Mouse (Mus musculus) stomach, postnatal 0 days (tissue): ENCODE measurements around the gene Cep44. TPM values are rescaled to one million over a fixed set of nuclear protein-coding genes. Genes with fewer than 3 reads are reported as not detected.
A peak's percentile ranks its signal among the peaks of the same experiment; 100 is the strongest.

Experiments
- ATAC-seq: fragments of 200-750 bp; cut with Nextera tagmentation; 2 replicates; pipeline ENCODE4 v1.8.0; 2017; ENCODE audit not compliant: low FRiP score, low TSS enrichment
- DNase-seq: peaks from one replicate; pipeline ENCODE4 v3.0.0-alpha.2; 2016; ENCODE audit warnings: low spot score
- H3K27ac ChIP-seq: fragments of 300-500 bp; sonication (generic); replicated peaks from 2 replicates; pipeline ENCODE4 v1.5.1; 2014; ENCODE audit warnings: mild to moderate bottlenecking, control low read depth
- H3K27me3 ChIP-seq: fragments of 300-500 bp; sonication (generic); 2 replicates; pipeline ENCODE4 v1.6.1; 2014; ENCODE audit warnings: low read length; ENCODE audit not compliant: control insufficient read depth, insufficient read depth
- H3K36me3 ChIP-seq: fragments of 300-500 bp; sonication (generic); 2 replicates; pipeline ENCODE4 v1.6.1; 2014; ENCODE audit warnings: low read length, mixed read lengths; ENCODE audit not compliant: control insufficient read depth, insufficient read depth
- H3K4me1 ChIP-seq: fragments of 300-500 bp; sonication (generic); replicated peaks from 2 replicates; pipeline ENCODE4 v1.6.1; 2014; ENCODE audit warnings: antibody characterized with exemption; ENCODE audit not compliant: control insufficient read depth, insufficient read depth
- H3K4me2 ChIP-seq: fragments of 300-500 bp; sonication (generic); replicated peaks from 2 replicates; pipeline ENCODE4 v1.6.1; 2014; ENCODE audit warnings: low read depth, mild to moderate bottlenecking, control low read depth, moderate library complexity
- H3K4me3 ChIP-seq: fragments of 300-500 bp; sonication (generic); 2 replicates; pipeline ENCODE4 v1.5.1; 2014; ENCODE audit warnings: low read depth, low read length, control low read depth
- H3K9ac ChIP-seq: fragments of 300-500 bp; sonication (generic); 2 replicates; pipeline ENCODE4 v1.6.1; 2014; ENCODE audit warnings: mild to moderate bottlenecking, low read length, control low read depth, mixed read lengths
- H3K9me3 ChIP-seq: fragments of 300-500 bp; sonication (generic); 2 replicates; pipeline ENCODE4 v1.6.1; 2016; ENCODE audit warnings: low read length; ENCODE audit not compliant: control insufficient read depth
- CTCF ChIP-seq: IDR thresholded peaks from 2 replicates; pipeline ENCODE4 v1.5.1; 2016; ENCODE audit warnings: antibody characterized with exemption, low read depth, mild to moderate bottlenecking, moderate library complexity
- EP300 ChIP-seq: optimal IDR thresholded peaks from 2 replicates; pipeline ENCODE3; 2016; ENCODE audit warnings: antibody characterized with exemption
- WGBS: fragments of 180-500 bp; shearing (Covaris S2); extraction: QIAGEN DNeasy Blood & Tissue Kit; methylation state at CpG from one replicate; pipeline ENCODE4 v1.1.7; 2014; 5-methylcytosine and 5-hydroxymethylcytosine counted together
- polyA plus RNA-seq: library from polyadenylated mRNA; unstranded; fragments of >200 nt; fragmentation: Nextera tagmentation; extraction: Ambion mirVana; gene quantifications from 2 replicates; pipeline ENCODE4 v1.2.1, GENCODE M21; 2015

Gene Cep44
- polyA plus RNA-seq, 1 experiment from 2014 or later, result 19.1 TPM

GRCm38 (mm10) chr8:56540706-56541105, 10.1 kb downstream of the Cep44 start:
- 81% methylated on average over 7 of the region's 7 CpGs for WGBS
- Histone ChIP-seq H3K4me1 (no peaks in the 10 kb centered on the region), H3K9ac (no peak overlapping the region), H3K9me3 (no peaks in the 10 kb centered on the region), H3K27ac (no peak overlapping the region), H3K4me2 (no peak overlapping the region), H3K27me3 (no peaks in the 10 kb centered on the region), H3K36me3 (peaks cover 7% of the 10 kb centered on the region), H3K4me3 (no peak overlapping the region)
- DNase-seq, result no peak
- TF ChIP-seq EP300, result no peak
- TF ChIP-seq CTCF, result no peak
- ATAC-seq, result no peak

- TF ChIP-seq EP300 (no peak), CTCF (peak; percentile 92)
These were observed 20.5 kb downstream of the Cep44 start for GRCm38 (mm10) chr8:56530359-56530758.

GRCm38 (mm10) chr8:56528869-56529268, 22.0 kb downstream of the Cep44 start:
- Histone ChIP-seq H3K4me1 (no peaks in the 10 kb centered on the region), H3K27ac (no peak overlapping the region), H3K4me2 (no peak overlapping the region), H3K27me3 (no peaks in the 10 kb centered on the region), H3K9me3 (no peaks in the 10 kb centered on the region), H3K9ac (no peak overlapping the region), H3K4me3 (no peak overlapping the region), H3K36me3 (no peaks in the 10 kb centered on the region; the same call in 1 of the 2 replicates)
- WGBS, result 68% methylated on average over 6 of the region's 6 CpGs
- TF ChIP-seq EP300 (no peak), CTCF (no peak)
- ATAC-seq (no peak), DNase-seq (no peak)

More at GRCm38 (mm10) chr8:56530359-56530758, 20.5 kb downstream of the Cep44 start:
- H3K9ac ChIP-seq, result no peak overlapping the region
- H3K4me1 ChIP-seq, result no peaks in the 10 kb centered on the region
- ATAC-seq (no peak), DNase-seq (peak; percentile 74)
- H3K9me3 ChIP-seq, result no peaks in the 10 kb centered on the region
- H3K27ac ChIP-seq, result no peak overlapping the region
- no peaks in the 10 kb centered on the region for H3K27me3 ChIP-seq
- no peak overlapping the region for H3K4me3 ChIP-seq
- 3% methylated on average over 3 of the region's 3 CpGs for WGBS
- H3K4me2 ChIP-seq, result no peak overlapping the region
- no peaks in the 10 kb centered on the region; the same call in 1 of the 2 replicates for H3K36me3 ChIP-seq

GRCm38 (mm10) chr8:56521051-56521450, 29.8 kb downstream of the Cep44 start:
- H3K9me3 ChIP-seq, result no peaks in the 10 kb centered on the region
- no peak overlapping the region for H3K4me3 ChIP-seq
- no peak overlapping the region for H3K27ac ChIP-seq
- ATAC-seq (no peak), DNase-seq (no peak)
- 80% methylated on average over 4 of the region's 4 CpGs for WGBS
- no peaks in the 10 kb centered on the region for H3K27me3 ChIP-seq
- no peaks in the 10 kb centered on the region for H3K4me1 ChIP-seq
- TF ChIP-seq EP300, result no peak
- peak; percentile 44 for TF ChIP-seq CTCF
- H3K9ac ChIP-seq, result no peak overlapping the region
- H3K36me3 ChIP-seq, result no peaks in the 10 kb centered on the region
- no peak overlapping the region for H3K4me2 ChIP-seq

- WGBS, result 76% methylated on average over 2 of the region's 2 CpGs
These were observed 30.6 kb downstream of the Cep44 start for GRCm38 (mm10) chr8:56520249-56520648.

GRCm38 (mm10) chr8:56518848-56519247, 32.0 kb downstream of the Cep44 start:
- WGBS, result 68% methylated on average over 6 of the region's 6 CpGs
- Histone ChIP-seq H3K27me3 (no peaks in the 10 kb centered on the region), H3K4me3 (no peak overlapping the region), H3K4me1 (no peaks in the 10 kb centered on the region), H3K9me3 (no peaks in the 10 kb centered on the region), H3K4me2 (no peak overlapping the region), H3K27ac (no peak overlapping the region), H3K9ac (no peak overlapping the region), H3K36me3 (no peaks in the 10 kb centered on the region)
- ATAC-seq (no peak), DNase-seq (no peak)
- no peak for TF ChIP-seq EP300
- TF ChIP-seq CTCF, result no peak

More at GRCm38 (mm10) chr8:56520249-56520648, 30.6 kb downstream of the Cep44 start:
- H3K36me3 ChIP-seq, result no peaks in the 10 kb centered on the region
- no peak overlapping the region for H3K27ac ChIP-seq
- no peak for DNase-seq
- H3K9ac ChIP-seq, result no peak overlapping the region
- no peak overlapping the region for H3K4me2 ChIP-seq
- ATAC-seq, result no peak
- H3K27me3 ChIP-seq, result no peaks in the 10 kb centered on the region
- H3K4me1 ChIP-seq, result no peaks in the 10 kb centered on the region
- TF ChIP-seq CTCF (no peak), EP300 (no peak)
- H3K9me3 ChIP-seq, result no peaks in the 10 kb centered on the region
- no peak overlapping the region for H3K4me3 ChIP-seq
